Mouse (Mus musculus) limb, embryonic 11.5 days (tissue): ENCODE measurements around the gene Fam169b. TPM values are rescaled to one million over a fixed set of nuclear protein-coding genes. Genes with fewer than 3 reads are reported as not detected.

Experiments
- ATAC-seq: fragments of 200-750 bp; cut with Nextera tagmentation; 2 replicates; pipeline ENCODE4 v1.8.0; 2017; ENCODE audit warnings: low read depth; ENCODE audit not compliant: insufficient number of reproducible peaks, low FRiP score, low TSS enrichment
- DNase-seq: peaks from one replicate; pipeline ENCODE4 v3.0.0-alpha.2; 2015; ENCODE audit warnings: low spot score
- H3K27ac ChIP-seq: fragments of 300-500 bp; sonication (generic); replicated peaks from 2 replicates; pipeline ENCODE4 v1.5.1; 2014; ENCODE audit warnings: low read depth, mild to moderate bottlenecking, low read length
- H3K27me3 ChIP-seq: fragments of 300-500 bp; sonication (generic); 2 replicates; pipeline ENCODE4 v1.6.1; 2014; ENCODE audit warnings: mild to moderate bottlenecking, low read length, mixed read lengths; ENCODE audit not compliant: control insufficient read depth, insufficient read depth
- H3K36me3 ChIP-seq: fragments of 300-500 bp; sonication (generic); 2 replicates; pipeline ENCODE4 v1.6.1; 2014; ENCODE audit warnings: mild to moderate bottlenecking, low read length, moderate library complexity, mixed read lengths; ENCODE audit not compliant: control insufficient read depth, insufficient read depth
- H3K4me1 ChIP-seq: fragments of 300-500 bp; sonication (generic); 2 replicates; pipeline ENCODE4 v1.6.1; 2014; ENCODE audit warnings: low read length, mixed read lengths; ENCODE audit not compliant: control insufficient read depth, insufficient read depth
- H3K4me2 ChIP-seq: fragments of 300-500 bp; sonication (generic); 2 replicates; pipeline ENCODE4 v1.6.1; 2014; ENCODE audit warnings: low read depth, mild to moderate bottlenecking, moderate library complexity; ENCODE audit not compliant: severe bottlenecking
- H3K4me3 ChIP-seq: fragments of 300-500 bp; sonication (generic); 2 replicates; pipeline ENCODE4 v1.5.1; 2014; ENCODE audit warnings: low read depth, low read length
- H3K9ac ChIP-seq: fragments of 300-500 bp; sonication (generic); 2 replicates; pipeline ENCODE4 v1.6.1; 2014; ENCODE audit warnings: mild to moderate bottlenecking, low read length
- H3K9me3 ChIP-seq: fragments of 300-500 bp; sonication (generic); 2 replicates; pipeline ENCODE4 v1.6.1; 2016; ENCODE audit warnings: low read length; ENCODE audit not compliant: control insufficient read depth
- WGBS: fragments of 180-500 bp; shearing (Covaris S2); extraction: QIAGEN DNeasy Blood & Tissue Kit; methylation state at CpG from one replicate; pipeline ENCODE4 v1.1.7; 2014; 5-methylcytosine and 5-hydroxymethylcytosine counted together
- polyA plus RNA-seq: library from polyadenylated mRNA; unstranded; fragments of >200 nt; fragmentation: Nextera tagmentation; extraction: Ambion mirVana; gene quantifications from 2 replicates; pipeline ENCODE4 v1.2.1, GENCODE M21; 2014

Fam169b gene
- polyA plus RNA-seq, 1 experiment from 2014 or later, result 2.0 TPM

GRCm38 (mm10) chr7:68233619-68234223 is 39.9 kb upstream of the Fam169b start:
- Histone ChIP-seq H3K36me3 (peaks cover 6% of the 10 kb centered on the region; the same call in 1 of the 2 replicates), H3K27ac (no peak overlapping the region), H3K27me3 (no peaks in the 10 kb centered on the region), H3K9ac (no peak overlapping the region), H3K4me3 (no peak overlapping the region), H3K4me1 (peaks cover 5% of the 10 kb centered on the region), H3K4me2 (no peak overlapping the region), H3K9me3 (no peaks in the 10 kb centered on the region)
- no peak for ATAC-seq
- WGBS, result 38% methylated on average over 13 of the region's 13 CpGs
- no peak for DNase-seq

GRCm38 (mm10) chr7:68236817-68237216 is 36.8 kb upstream of the Fam169b start:
- no peak overlapping the region for H3K4me3 ChIP-seq
- H3K9ac ChIP-seq, result no peak overlapping the region
- no peak overlapping the region for H3K27ac ChIP-seq
- DNase-seq (no peak), ATAC-seq (no peak)
- H3K36me3 ChIP-seq, result no peaks in the 10 kb centered on the region
- no peak overlapping the region for H3K4me2 ChIP-seq
- 86% methylated on average over 8 of the region's 8 CpGs for WGBS
- 0 out of 2 replicates have a peak, but pooled peaks cover 4% of the 10 kb centered on the region for H3K4me1 ChIP-seq
- no peaks in the 10 kb centered on the region for H3K9me3 ChIP-seq
- H3K27me3 ChIP-seq, result no peaks in the 10 kb centered on the region

GRCm38 (mm10) chr7:68239220-68239827 is 34.3 kb upstream of the Fam169b start:
- 66% methylated on average over 11 of the region's 11 CpGs for WGBS

GRCm38 (mm10) chr7:68241205-68241604 is 32.4 kb upstream of the Fam169b start:
- 91% methylated on average over 9 of the region's 9 CpGs for WGBS
- H3K36me3 ChIP-seq, result no peaks in the 10 kb centered on the region
- no peak overlapping the region for H3K27ac ChIP-seq
- H3K4me1 ChIP-seq, result peaks cover 7% of the 10 kb centered on the region; the same call in 1 of the 2 replicates
- ATAC-seq (no peak), DNase-seq (no peak)
- H3K9ac ChIP-seq, result no peak overlapping the region
- H3K9me3 ChIP-seq, result no peaks in the 10 kb centered on the region
- H3K27me3 ChIP-seq, result no peaks in the 10 kb centered on the region
- H3K4me3 ChIP-seq, result no peak overlapping the region
- H3K4me2 ChIP-seq, result no peak overlapping the region

More at GRCm38 (mm10) chr7:68239220-68239827, 34.3 kb upstream of the Fam169b start:
- Histone ChIP-seq H3K4me2 (no peak overlapping the region), H3K9me3 (no peaks in the 10 kb centered on the region), H3K36me3 (no peaks in the 10 kb centered on the region), H3K4me3 (no peak overlapping the region), H3K4me1 (no peaks in the 10 kb centered on the region), H3K27ac (no peak overlapping the region), H3K9ac (no peak overlapping the region), H3K27me3 (no peaks in the 10 kb centered on the region)
- DNase-seq (no peak), ATAC-seq (no peak)

- no peak for ATAC-seq
- WGBS, result 31% methylated on average over 4 of the region's 4 CpGs
- Histone ChIP-seq H3K4me3 (no peak overlapping the region), H3K27me3 (no peaks in the 10 kb centered on the region), H3K9me3 (0 out of 2 replicates have a peak, but pooled peaks cover 3% of the 10 kb centered on the region), H3K36me3 (no peaks in the 10 kb centered on the region), H3K9ac (no peak overlapping the region), H3K4me1 (peaks cover 8% of the 10 kb centered on the region; the same call in 1 of the 2 replicates), H3K27ac (no peak overlapping the region), H3K4me2 (no peak overlapping the region)
- DNase-seq, result no peak
These were observed 28.0 kb upstream of the Fam169b start for GRCm38 (mm10) chr7:68245681-68246080.

GRCm38 (mm10) chr7:68246249-68246648 is 27.4 kb upstream of the Fam169b start:
- H3K4me2 ChIP-seq, result no peak overlapping the region
- 39% methylated on average over 8 of the region's 8 CpGs for WGBS
- no peak overlapping the region for H3K4me3 ChIP-seq
- H3K27ac ChIP-seq, result no peak overlapping the region
- H3K27me3 ChIP-seq, result no peaks in the 10 kb centered on the region
- H3K9me3 ChIP-seq, result 0 out of 2 replicates have a peak, but pooled peaks cover 3% of the 10 kb centered on the region
- ATAC-seq (no peak), DNase-seq (no peak)
- peaks cover 8% of the 10 kb centered on the region; the same call in 1 of the 2 replicates for H3K4me1 ChIP-seq
- no peaks in the 10 kb centered on the region for H3K36me3 ChIP-seq
- H3K9ac ChIP-seq, result no peak overlapping the region

GRCm38 (mm10) chr7:68250411-68250810 is 23.2 kb upstream of the Fam169b start:
- no peaks in the 10 kb centered on the region for H3K27me3 ChIP-seq
- no peak overlapping the region for H3K4me2 ChIP-seq
- no peak overlapping the region for H3K27ac ChIP-seq
- H3K9me3 ChIP-seq, result 0 out of 2 replicates have a peak, but pooled peaks cover 3% of the 10 kb centered on the region
- ATAC-seq (no peak), DNase-seq (no peak)
- H3K9ac ChIP-seq, result no peak overlapping the region
- no peaks in the 10 kb centered on the region for H3K36me3 ChIP-seq
- peaks cover 8% of the 10 kb centered on the region; the same call in 1 of the 2 replicates for H3K4me1 ChIP-seq
- 88% methylated on average over 1 of the region's 1 CpGs for WGBS
- H3K4me3 ChIP-seq, result no peak overlapping the region

GRCm38 (mm10) chr7:68250902-68251301 is 22.7 kb upstream of the Fam169b start:
- 87% methylated on average over 3 of the region's 3 CpGs for WGBS
- no peak for DNase-seq
- H3K4me3 ChIP-seq, result no peak overlapping the region
- no peaks in the 10 kb centered on the region for H3K27me3 ChIP-seq
- no peak overlapping the region for H3K9ac ChIP-seq
- no peak overlapping the region for H3K4me2 ChIP-seq
- H3K9me3 ChIP-seq, result 0 out of 2 replicates have a peak, but pooled peaks cover 3% of the 10 kb centered on the region
- no peak overlapping the region for H3K27ac ChIP-seq
- H3K36me3 ChIP-seq, result no peaks in the 10 kb centered on the region
- H3K4me1 ChIP-seq, result peaks cover 4% of the 10 kb centered on the region; the same call in 1 of the 2 replicates
- no peak for ATAC-seq
